Mouse (Mus musculus): Measurements from ENCODE around the gene Sfn. TPM values are rescaled to one million over a fixed set of nuclear protein-coding genes. Genes with fewer than 3 reads are reported as not detected.

The Sfn gene
- polyA plus RNA-seq, 1 experiment from 2014 or later, result 21.3 TPM

DNA sequence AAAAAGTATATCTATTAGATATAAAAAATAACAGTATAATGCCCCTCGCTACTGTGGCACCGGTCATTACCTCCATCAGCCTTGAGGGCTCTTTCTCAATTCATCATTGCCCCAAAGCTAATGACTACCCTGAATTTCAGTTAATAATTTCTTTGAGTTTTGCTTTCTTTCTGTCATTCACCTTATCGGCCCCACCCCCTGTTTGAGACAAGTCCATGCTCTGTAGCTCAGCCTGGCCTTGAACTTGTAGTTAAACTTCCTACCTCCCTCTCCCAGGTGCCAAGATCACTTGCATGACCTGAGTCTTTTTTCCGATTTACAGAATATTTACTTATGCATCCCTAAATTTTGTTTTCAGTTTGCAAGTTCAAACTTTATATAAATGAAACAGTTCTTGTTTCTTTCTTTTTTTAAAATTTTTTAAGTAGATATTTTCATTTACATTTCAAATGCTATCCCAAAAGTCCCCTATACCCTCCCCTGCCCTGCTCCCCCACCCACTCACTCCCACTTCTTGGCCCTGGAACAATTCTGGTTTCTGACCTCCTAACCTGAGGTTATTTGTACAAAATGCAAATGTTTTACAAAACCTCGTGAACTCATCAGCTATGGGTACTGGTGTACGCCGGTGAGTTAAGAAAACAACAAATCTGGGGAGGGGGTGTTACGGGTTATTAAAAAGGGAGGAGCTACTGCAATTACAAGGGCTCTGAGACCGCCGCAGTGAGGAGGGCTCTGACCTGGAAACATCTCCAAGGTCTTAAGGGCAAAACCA lies 32.5 kb downstream of the Sfn start:
- Histone ChIP-seq H3K4me3 (replicated peaks; ENCODE audit: low read depth, low read length) (no peak overlapping the region), H3K27ac (peak overlapping the region; percentile 39), H3K4me2 (ENCODE audit: low read length) (peak overlapping the region; percentile 21; the same call in 1 of the 2 replicates), H3K27me3 (ENCODE audit: insufficient read depth, low read length) (no peaks in the 10 kb centered on the region), H3K9me3 (replicated peaks; ENCODE audit: low read length) (no peaks in the 10 kb centered on the region), H3K36me3 (ENCODE audit: insufficient read depth, low read length) (no peaks in the 10 kb centered on the region), H3K4me1 (replicated peaks; ENCODE audit: insufficient read depth, low read length) (no peaks in the 10 kb centered on the region), H3K9ac (ENCODE audit: low read depth, low read length) (no peak overlapping the region)
- WGBS, result 50% methylated on average over 10 of the region's 10 CpGs
- ATAC-seq (replicated peaks; ENCODE audit: low FRiP score, low read depth), result no peak
- no peak for DNase-seq (ENCODE audit: low spot score)
- TF ChIP-seq CTCF (IDR thresholded peaks at IDR 0.05; ENCODE audit: low read depth), result no peak

DNA sequence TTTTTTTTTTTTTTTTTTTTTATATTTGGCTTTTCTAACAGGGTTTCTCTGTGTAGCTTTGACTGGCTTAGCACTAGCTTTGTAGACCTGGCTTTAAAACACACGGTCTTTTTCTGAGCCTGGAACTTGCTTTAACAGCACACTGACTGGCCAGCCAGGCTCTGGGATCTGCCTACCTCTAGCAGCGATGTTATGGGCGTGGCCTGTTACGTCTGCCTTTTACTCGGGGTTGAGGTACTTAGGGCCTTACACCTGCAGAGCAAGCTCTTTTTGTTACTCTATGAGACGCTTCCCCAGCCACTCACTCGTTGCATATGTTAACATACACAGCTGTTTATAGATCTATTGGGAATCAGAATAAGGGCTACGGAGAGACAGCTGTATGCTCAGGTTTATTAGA lies 34.7 kb downstream of the Sfn start:
- no peak for ATAC-seq (replicated peaks; ENCODE audit: low FRiP score, low read depth)
- no peaks in the 10 kb centered on the region for H3K27me3 ChIP-seq (ENCODE audit: insufficient read depth, low read length)
- H3K4me1 ChIP-seq (replicated peaks; ENCODE audit: insufficient read depth, low read length), result no peaks in the 10 kb centered on the region
- H3K27ac ChIP-seq, result no peak overlapping the region
- no peak overlapping the region for H3K4me3 ChIP-seq (replicated peaks; ENCODE audit: low read depth, low read length)
- WGBS, result 23% methylated on average over 8 of the region's 8 CpGs
- H3K9me3 ChIP-seq (replicated peaks; ENCODE audit: low read length), result no peaks in the 10 kb centered on the region
- H3K4me2 ChIP-seq (ENCODE audit: low read length), result no peak overlapping the region
- no peak for TF ChIP-seq CTCF (IDR thresholded peaks at IDR 0.05; ENCODE audit: low read depth)
- DNase-seq (ENCODE audit: low spot score), result no peak
- no peak overlapping the region for H3K9ac ChIP-seq (ENCODE audit: low read depth, low read length)
- no peaks in the 10 kb centered on the region for H3K36me3 ChIP-seq (ENCODE audit: insufficient read depth, low read length)

DNA sequence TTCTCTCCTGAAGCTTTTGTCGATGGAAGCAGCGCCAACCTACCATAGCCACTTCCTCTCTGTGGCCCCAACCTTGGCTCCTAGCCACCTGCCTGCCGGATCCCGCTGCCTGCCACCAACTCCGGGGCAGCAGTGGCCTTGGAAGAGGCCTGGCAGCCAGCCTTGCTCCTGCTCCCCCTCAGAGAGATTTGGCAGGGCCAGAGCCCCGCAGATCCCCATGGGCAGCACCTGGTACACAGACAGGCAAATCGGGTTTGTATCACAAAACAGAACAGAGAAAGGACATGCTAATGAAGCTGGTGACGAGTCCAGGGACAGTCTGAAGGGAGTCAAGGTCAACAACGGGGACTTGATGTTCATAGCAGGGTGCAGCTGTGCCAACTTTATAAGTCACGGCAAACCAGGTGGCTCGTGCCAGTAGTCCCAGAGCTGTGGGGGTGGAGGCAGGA lies 38.8 kb downstream of the Sfn start:
- Histone ChIP-seq H3K36me3 (ENCODE audit: insufficient read depth, low read length) (no peaks in the 10 kb centered on the region), H3K9ac (ENCODE audit: low read depth, low read length) (no peak overlapping the region), H3K4me3 (replicated peaks; ENCODE audit: low read depth, low read length) (no peak overlapping the region), H3K27me3 (ENCODE audit: insufficient read depth, low read length) (no peaks in the 10 kb centered on the region), H3K4me1 (replicated peaks; ENCODE audit: insufficient read depth, low read length) (no peaks in the 10 kb centered on the region), H3K9me3 (replicated peaks; ENCODE audit: low read length) (no peaks in the 10 kb centered on the region), H3K4me2 (ENCODE audit: low read length) (no peak overlapping the region), H3K27ac (no peak overlapping the region)
- no peak for TF ChIP-seq CTCF (IDR thresholded peaks at IDR 0.05; ENCODE audit: low read depth)
- DNase-seq (ENCODE audit: low spot score) (no peak), ATAC-seq (replicated peaks; ENCODE audit: low FRiP score, low read depth) (no peak)
- 60% methylated on average over 11 of the region's 11 CpGs for WGBS

DNA sequence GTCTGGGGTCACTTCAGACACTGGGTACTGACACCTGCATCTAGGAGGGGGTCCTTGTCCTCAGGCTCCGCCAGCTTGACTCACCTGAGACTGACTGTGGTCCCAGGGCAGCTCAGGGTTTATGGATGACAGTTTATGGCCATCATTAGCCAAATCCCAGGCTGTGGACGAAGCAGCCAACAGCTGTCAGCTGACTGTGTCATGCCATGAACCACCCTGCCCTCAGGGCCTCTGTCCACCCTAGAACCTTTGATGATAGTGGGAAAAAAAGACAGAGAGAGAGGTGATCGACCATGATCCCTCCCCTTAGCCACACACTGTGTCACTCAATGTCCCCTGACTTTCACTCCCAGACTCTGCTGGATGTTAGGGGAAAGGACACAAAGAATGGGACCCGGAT lies 40.3 kb downstream of the Sfn start:
- no peaks in the 10 kb centered on the region for H3K27me3 ChIP-seq (ENCODE audit: insufficient read depth, low read length)
- 54% methylated on average over 4 of the region's 4 CpGs for WGBS
- no peak for TF ChIP-seq CTCF (IDR thresholded peaks at IDR 0.05; ENCODE audit: low read depth)
- H3K9me3 ChIP-seq (replicated peaks; ENCODE audit: low read length), result no peaks in the 10 kb centered on the region
- no peaks in the 10 kb centered on the region for H3K4me1 ChIP-seq (replicated peaks; ENCODE audit: insufficient read depth, low read length)
- H3K27ac ChIP-seq, result no peak overlapping the region
- no peak for DNase-seq (ENCODE audit: low spot score)
- no peak overlapping the region for H3K4me2 ChIP-seq (ENCODE audit: low read length)
- no peak overlapping the region for H3K4me3 ChIP-seq (replicated peaks; ENCODE audit: low read depth, low read length)
- no peaks in the 10 kb centered on the region for H3K36me3 ChIP-seq (ENCODE audit: insufficient read depth, low read length)
- ATAC-seq (replicated peaks; ENCODE audit: low FRiP score, low read depth), result no peak
- no peak overlapping the region for H3K9ac ChIP-seq (ENCODE audit: low read depth, low read length)

DNA sequence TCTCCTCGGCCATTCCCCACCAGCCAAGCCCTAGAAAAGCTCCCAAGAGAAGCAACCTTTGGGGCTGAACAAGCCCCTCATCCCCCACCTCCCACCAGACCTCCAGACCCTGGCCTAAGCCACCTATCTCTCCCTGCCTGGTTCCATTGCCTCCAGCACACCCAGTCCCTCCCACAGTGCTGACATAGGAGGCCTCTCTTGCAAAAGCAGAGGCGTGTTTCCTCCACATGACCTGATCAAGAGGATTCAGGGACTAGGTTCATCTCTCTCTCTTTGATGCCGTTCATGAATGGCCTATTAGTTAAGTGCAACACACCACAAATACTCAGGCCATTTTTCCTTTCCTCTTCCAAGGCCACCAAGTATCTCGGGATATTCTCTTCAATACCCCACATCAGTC lies 42.1 kb downstream of the Sfn start:
- H3K4me1 ChIP-seq (replicated peaks; ENCODE audit: insufficient read depth, low read length), result no peaks in the 10 kb centered on the region
- ATAC-seq (replicated peaks; ENCODE audit: low FRiP score, low read depth) (no peak), DNase-seq (ENCODE audit: low spot score) (no peak)
- H3K36me3 ChIP-seq (ENCODE audit: insufficient read depth, low read length), result no peaks in the 10 kb centered on the region
- no peak for TF ChIP-seq CTCF (IDR thresholded peaks at IDR 0.05; ENCODE audit: low read depth)
- H3K27ac ChIP-seq, result no peak overlapping the region
- no peaks in the 10 kb centered on the region for H3K27me3 ChIP-seq (ENCODE audit: insufficient read depth, low read length)
- no peak overlapping the region for H3K4me2 ChIP-seq (ENCODE audit: low read length)
- no peaks in the 10 kb centered on the region for H3K9me3 ChIP-seq (replicated peaks; ENCODE audit: low read length)
- H3K9ac ChIP-seq (ENCODE audit: low read depth, low read length), result no peak overlapping the region
- H3K4me3 ChIP-seq (replicated peaks; ENCODE audit: low read depth, low read length), result no peak overlapping the region
- WGBS, result 76% methylated on average over 4 of the region's 4 CpGs

DNA sequence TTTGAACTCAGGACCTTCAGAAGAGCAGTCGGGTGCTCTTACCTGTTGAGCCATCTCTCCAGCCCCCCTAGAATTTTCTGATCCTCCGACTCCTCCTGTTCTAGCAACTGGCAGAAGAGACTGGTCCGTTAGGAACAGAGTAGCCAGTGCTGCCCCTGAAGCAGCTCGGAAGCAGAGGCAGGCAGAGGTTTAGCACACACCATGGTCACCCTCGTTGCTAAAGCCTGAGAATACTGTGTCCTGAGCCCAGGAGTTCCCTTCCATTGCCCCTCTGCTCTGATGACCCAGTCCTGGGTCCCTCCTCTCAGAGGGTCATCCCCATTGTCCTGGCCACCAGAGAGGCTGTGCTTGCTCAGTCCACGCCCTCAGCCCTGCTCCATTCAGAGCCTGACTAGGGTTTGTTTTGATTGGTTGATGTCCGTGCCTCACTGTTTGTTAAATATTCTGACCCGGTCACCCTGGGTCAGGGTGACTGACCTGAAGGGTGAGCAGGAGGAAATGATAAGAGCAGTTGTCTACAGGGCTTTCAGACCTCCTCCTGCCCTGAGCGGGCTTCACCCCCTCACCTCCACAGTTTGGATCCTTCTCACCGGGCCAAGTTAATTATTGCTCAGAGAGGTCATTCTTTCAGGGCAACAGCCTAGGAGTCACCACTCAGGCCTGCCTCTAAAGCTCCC lies 44.8 kb downstream of the Sfn start:
- no peak overlapping the region for H3K4me3 ChIP-seq (replicated peaks; ENCODE audit: low read depth, low read length)
- no peaks in the 10 kb centered on the region for H3K27me3 ChIP-seq (ENCODE audit: insufficient read depth, low read length)
- DNase-seq (ENCODE audit: low spot score), result no peak
- H3K9me3 ChIP-seq (replicated peaks; ENCODE audit: low read length), result no peaks in the 10 kb centered on the region
- H3K9ac ChIP-seq (ENCODE audit: low read depth, low read length), result peak overlapping the region; percentile 23; the same call in 1 of the 2 replicates
- H3K27ac ChIP-seq, result no peak overlapping the region
- H3K4me1 ChIP-seq (replicated peaks; ENCODE audit: insufficient read depth, low read length), result no peaks in the 10 kb centered on the region
- H3K4me2 ChIP-seq (ENCODE audit: low read length), result no peak overlapping the region
- ATAC-seq (replicated peaks; ENCODE audit: low FRiP score, low read depth), result peak; percentile 31; the same call in 1 of the 2 replicates
- 35% methylated on average over 10 of the region's 10 CpGs for WGBS
- H3K36me3 ChIP-seq (ENCODE audit: insufficient read depth, low read length), result no peaks in the 10 kb centered on the region
- no peak for TF ChIP-seq CTCF (IDR thresholded peaks at IDR 0.05; ENCODE audit: low read depth)
